Mouse (Mus musculus): ENCODE measurements around the gene Fam78a. TPM values are rescaled to one million over a fixed set of nuclear protein-coding genes. Genes with fewer than 3 reads are reported as not detected.

The Fam78a gene
- polyA plus RNA-seq, 1 experiment from 2014 or later: 0.91 TPM

- no peak overlapping the region for H3K4me2 ChIP-seq (replicated peaks; ENCODE audit: low read depth, low read length)
- no peak overlapping the region for H3K4me3 ChIP-seq (ENCODE audit: low read depth, low read length)
- no peaks in the 10 kb centered on the region for H3K9me3 ChIP-seq (ENCODE audit: control insufficient read depth, low read length)
- H3K36me3 ChIP-seq (ENCODE audit: control insufficient read depth, insufficient read depth, low read length): no peaks in the 10 kb centered on the region
- no peaks in the 10 kb centered on the region for H3K27me3 ChIP-seq (ENCODE audit: control insufficient read depth, insufficient read depth, low read length)
- WGBS: 29% methylated on average over 16 of the region's 16 CpGs
- no peak overlapping the region for H3K27ac ChIP-seq (ENCODE audit: low read depth, low read length)
- H3K4me1 ChIP-seq (replicated peaks; ENCODE audit: control insufficient read depth, insufficient read depth, low read length): no peaks in the 10 kb centered on the region
- no peak for ATAC-seq (ENCODE audit: low FRiP score)
- H3K9ac ChIP-seq (ENCODE audit: low read depth, low read length): no peak overlapping the region
- no peak for DNase-seq (ENCODE audit: low spot score)
These were observed 43.2 kb upstream of the Fam78a start for GRCm38 (mm10) chr2:32127653-32128535.

GRCm38 (mm10) chr2:32121785-32122184, 37.1 kb upstream of the Fam78a start:
- H3K9me3 ChIP-seq (ENCODE audit: control insufficient read depth, low read length): no peaks in the 10 kb centered on the region
- no peaks in the 10 kb centered on the region for H3K36me3 ChIP-seq (ENCODE audit: control insufficient read depth, insufficient read depth, low read length)
- no peaks in the 10 kb centered on the region for H3K27me3 ChIP-seq (ENCODE audit: control insufficient read depth, insufficient read depth, low read length)
- 80% methylated on average over 2 of the region's 2 CpGs for WGBS
- ATAC-seq (ENCODE audit: low FRiP score) (no peak), DNase-seq (ENCODE audit: low spot score) (no peak)
- H3K4me3 ChIP-seq (ENCODE audit: low read depth, low read length): no peak overlapping the region
- H3K4me1 ChIP-seq (replicated peaks; ENCODE audit: control insufficient read depth, insufficient read depth, low read length): no peaks in the 10 kb centered on the region
- no peak overlapping the region for H3K27ac ChIP-seq (ENCODE audit: low read depth, low read length)
- no peak overlapping the region for H3K4me2 ChIP-seq (replicated peaks; ENCODE audit: low read depth, low read length)
- no peak overlapping the region for H3K9ac ChIP-seq (ENCODE audit: low read depth, low read length)

- H3K36me3 ChIP-seq (ENCODE audit: control insufficient read depth, insufficient read depth, low read length): no peaks in the 10 kb centered on the region
- no peaks in the 10 kb centered on the region for H3K27me3 ChIP-seq (ENCODE audit: control insufficient read depth, insufficient read depth, low read length)
- DNase-seq (ENCODE audit: low spot score) (no peak), ATAC-seq (ENCODE audit: low FRiP score) (no peak)
- no peak overlapping the region for H3K9ac ChIP-seq (ENCODE audit: low read depth, low read length)
- 60% methylated on average over 5 of the region's 5 CpGs for WGBS
- H3K4me2 ChIP-seq (replicated peaks; ENCODE audit: low read depth, low read length): no peak overlapping the region
- H3K27ac ChIP-seq (ENCODE audit: low read depth, low read length): no peak overlapping the region
- no peaks in the 10 kb centered on the region for H3K9me3 ChIP-seq (ENCODE audit: control insufficient read depth, low read length)
- H3K4me3 ChIP-seq (ENCODE audit: low read depth, low read length): no peak overlapping the region
- H3K4me1 ChIP-seq (replicated peaks; ENCODE audit: control insufficient read depth, insufficient read depth, low read length): no peaks in the 10 kb centered on the region
These were observed 36.5 kb upstream of the Fam78a start for GRCm38 (mm10) chr2:32121150-32121549.

- DNase-seq (ENCODE audit: low spot score) (no peak), ATAC-seq (ENCODE audit: low FRiP score) (no peak)
- H3K4me2 ChIP-seq (replicated peaks; ENCODE audit: low read depth, low read length): no peak overlapping the region
- H3K27ac ChIP-seq (ENCODE audit: low read depth, low read length): no peak overlapping the region
- 92% methylated on average over 20 of the region's 20 CpGs for WGBS
- no peak overlapping the region for H3K9ac ChIP-seq (ENCODE audit: low read depth, low read length)
- no peaks in the 10 kb centered on the region for H3K27me3 ChIP-seq (ENCODE audit: control insufficient read depth, insufficient read depth, low read length)
- H3K4me3 ChIP-seq (ENCODE audit: low read depth, low read length): no peak overlapping the region
- H3K9me3 ChIP-seq (ENCODE audit: control insufficient read depth, low read length): no peaks in the 10 kb centered on the region
- no peaks in the 10 kb centered on the region for H3K4me1 ChIP-seq (replicated peaks; ENCODE audit: control insufficient read depth, insufficient read depth, low read length)
- H3K36me3 ChIP-seq (ENCODE audit: control insufficient read depth, insufficient read depth, low read length): no peaks in the 10 kb centered on the region
These were observed 35.4 kb upstream of the Fam78a start for GRCm38 (mm10) chr2:32119802-32120750.

GRCm38 (mm10) chr2:32115851-32116268, 31.2 kb upstream of the Fam78a start:
- Histone ChIP-seq H3K4me2 (replicated peaks; ENCODE audit: low read depth, low read length) (no peak overlapping the region), H3K36me3 (ENCODE audit: control insufficient read depth, insufficient read depth, low read length) (no peaks in the 10 kb centered on the region), H3K4me3 (ENCODE audit: low read depth, low read length) (no peak overlapping the region), H3K9ac (ENCODE audit: low read depth, low read length) (no peak overlapping the region), H3K4me1 (replicated peaks; ENCODE audit: control insufficient read depth, insufficient read depth, low read length) (no peaks in the 10 kb centered on the region), H3K9me3 (ENCODE audit: control insufficient read depth, low read length) (no peaks in the 10 kb centered on the region), H3K27me3 (ENCODE audit: control insufficient read depth, insufficient read depth, low read length) (no peaks in the 10 kb centered on the region), H3K27ac (ENCODE audit: low read depth, low read length) (no peak overlapping the region)
- ATAC-seq (ENCODE audit: low FRiP score) (no peak), DNase-seq (ENCODE audit: low spot score) (no peak)
- 89% methylated on average over 4 of the region's 4 CpGs for WGBS

- 90% methylated on average over 2 of the region's 2 CpGs for WGBS
These were observed 27.9 kb upstream of the Fam78a start for GRCm38 (mm10) chr2:32112548-32112947.

GRCm38 (mm10) chr2:32111268-32111667, 26.6 kb upstream of the Fam78a start:
- Histone ChIP-seq H3K4me1 (replicated peaks; ENCODE audit: control insufficient read depth, insufficient read depth, low read length) (no peaks in the 10 kb centered on the region), H3K9me3 (ENCODE audit: control insufficient read depth, low read length) (no peaks in the 10 kb centered on the region), H3K4me3 (ENCODE audit: low read depth, low read length) (no peak overlapping the region), H3K27me3 (ENCODE audit: control insufficient read depth, insufficient read depth, low read length) (no peaks in the 10 kb centered on the region), H3K36me3 (ENCODE audit: control insufficient read depth, insufficient read depth, low read length) (no peaks in the 10 kb centered on the region), H3K4me2 (replicated peaks; ENCODE audit: low read depth, low read length) (no peak overlapping the region), H3K27ac (ENCODE audit: low read depth, low read length) (no peak overlapping the region), H3K9ac (ENCODE audit: low read depth, low read length) (no peak overlapping the region)
- DNase-seq (ENCODE audit: low spot score) (no peak), ATAC-seq (ENCODE audit: low FRiP score) (no peak)
- WGBS: 100% methylated on average over 1 of the region's 1 CpGs

More at GRCm38 (mm10) chr2:32112548-32112947, 27.9 kb upstream of the Fam78a start:
- no peak overlapping the region for H3K9ac ChIP-seq (ENCODE audit: low read depth, low read length)
- no peak overlapping the region for H3K4me2 ChIP-seq (replicated peaks; ENCODE audit: low read depth, low read length)
- no peaks in the 10 kb centered on the region for H3K4me1 ChIP-seq (replicated peaks; ENCODE audit: control insufficient read depth, insufficient read depth, low read length)
- no peaks in the 10 kb centered on the region for H3K9me3 ChIP-seq (ENCODE audit: control insufficient read depth, low read length)
- no peaks in the 10 kb centered on the region for H3K27me3 ChIP-seq (ENCODE audit: control insufficient read depth, insufficient read depth, low read length)
- no peak for ATAC-seq (ENCODE audit: low FRiP score)
- H3K36me3 ChIP-seq (ENCODE audit: control insufficient read depth, insufficient read depth, low read length): no peaks in the 10 kb centered on the region
- no peak overlapping the region for H3K27ac ChIP-seq (ENCODE audit: low read depth, low read length)
- no peak for DNase-seq (ENCODE audit: low spot score)
- no peak overlapping the region for H3K4me3 ChIP-seq (ENCODE audit: low read depth, low read length)

GRCm38 (mm10) chr2:32105930-32106329, 21.3 kb upstream of the Fam78a start:
- Histone ChIP-seq H3K27ac (ENCODE audit: low read depth, low read length) (no peak overlapping the region), H3K9me3 (ENCODE audit: control insufficient read depth, low read length) (no peaks in the 10 kb centered on the region), H3K4me1 (replicated peaks; ENCODE audit: control insufficient read depth, insufficient read depth, low read length) (peaks cover 7% of the 10 kb centered on the region), H3K36me3 (ENCODE audit: control insufficient read depth, insufficient read depth, low read length) (no peaks in the 10 kb centered on the region), H3K4me2 (replicated peaks; ENCODE audit: low read depth, low read length) (no peak overlapping the region), H3K27me3 (ENCODE audit: control insufficient read depth, insufficient read depth, low read length) (no peaks in the 10 kb centered on the region), H3K4me3 (ENCODE audit: low read depth, low read length) (no peak overlapping the region), H3K9ac (ENCODE audit: low read depth, low read length) (peak overlapping the region; percentile 27; the same call in 1 of the 2 replicates)
- no peak for DNase-seq (ENCODE audit: low spot score)
- ATAC-seq (ENCODE audit: low FRiP score): no peak
- WGBS: 84% methylated on average over 7 of the region's 7 CpGs
